Mouse (Mus musculus) lung, adult 2 months (tissue): Measurements from ENCODE around the gene Hs2st1.

Experiments
- CTCF ChIP-seq: fragments of 200-500 bp; IDR thresholded peaks from 2 replicates; pipeline ENCODE4 v1.5.1; 2011; ENCODE audit warnings: mild to moderate bottlenecking, low read length, control low read depth; ENCODE audit not compliant: insufficient read depth
- POLR2A ChIP-seq: fragments of 200-500 bp; IDR thresholded peaks from 2 replicates; pipeline ENCODE4 v1.6.1; 2011; ENCODE audit warnings: low read depth, mild to moderate bottlenecking, control low read depth, low read length, borderline replicate concordance; ENCODE audit errors: extremely low read depth

DNA sequence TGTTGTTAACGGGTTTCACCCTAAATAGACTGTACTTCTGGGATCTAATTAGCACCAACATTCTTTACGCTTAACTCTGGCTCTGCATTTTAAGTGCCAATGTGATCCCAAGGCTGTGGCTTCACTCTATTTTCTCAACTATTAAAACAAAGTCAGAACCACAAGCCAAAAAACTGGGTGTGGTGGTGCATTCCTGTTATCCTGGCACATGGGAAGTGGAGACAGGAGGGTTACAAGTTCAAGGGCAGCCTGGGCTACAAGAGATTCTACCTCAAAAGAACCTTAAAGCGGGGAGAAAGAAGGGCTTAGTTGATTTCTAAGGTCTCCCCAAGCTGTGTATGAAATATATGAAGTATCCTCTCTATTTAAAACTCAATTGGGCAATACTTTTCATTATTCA lies 133.9 kb downstream of the Hs2st1 start:
- TF ChIP-seq CTCF (no peak), POLR2A (no peak)
